Mouse (Mus musculus): ENCODE measurements around the gene Gm20388.
"Not testable (repeated sequence)": the region's sequence is repeated elsewhere in the genome, so short reads cannot be mapped to it uniquely, and the experiment has no call there.

Gene Gm20388

GRCm38 (mm10) chr8:122556030-122557009, 2645.7 kb downstream of the Gm20388 start:
- no peak for DNase-seq (ENCODE audit: low spot score in 2 of 2)

- no peak for DNase-seq (ENCODE audit: low spot score in 2 of 2)
Observed at GRCm38 (mm10) chr8:122557248-122558038, 2646.8 kb downstream of the Gm20388 start.

GRCm38 (mm10) chr8:122558671-122559349, 2648.2 kb downstream of the Gm20388 start:
- no peak for DNase-seq (ENCODE audit: low spot score in 2 of 2)

- no peak for DNase-seq (ENCODE audit: low spot score in 2 of 2)
Observed at GRCm38 (mm10) chr8:122561199-122561598, 2650.6 kb downstream of the Gm20388 start.

- DNase-seq (ENCODE audit: low spot score in 2 of 2): no peak
Observed at GRCm38 (mm10) chr8:122564363-122565352, 2654.0 kb downstream of the Gm20388 start.

GRCm38 (mm10) chr8:122566766-122567165, 2656.1 kb downstream of the Gm20388 start:
- no peak for DNase-seq (ENCODE audit: low spot score in 2 of 2)

- peak; percentile 90 to 91 for DNase-seq (ENCODE audit: low spot score in 2 of 2)
Observed at GRCm38 (mm10) chr8:122567361-122568108, 2656.9 kb downstream of the Gm20388 start, which contains the start of gene Cdt1. Gene Cdt1, plus strand, starts transcription at chr8:122568015.

GRCm38 (mm10) chr8:122568109-122568504, 2657.5 kb downstream of the Gm20388 start:
- DNase-seq (ENCODE audit: low spot score in 2 of 2): no peak

GRCm38 (mm10) chr8:122568881-122569309, 2658.3 kb downstream of the Gm20388 start:
- DNase-seq (ENCODE audit: low spot score in 2 of 2): no peak

GRCm38 (mm10) chr8:122569329-122569728, 2658.7 kb downstream of the Gm20388 start:
- no peak for DNase-seq (ENCODE audit: low spot score in 2 of 2)

- DNase-seq (ENCODE audit: low spot score in 2 of 2): no peak
Observed at GRCm38 (mm10) chr8:122569996-122570395, 2659.4 kb downstream of the Gm20388 start.

- no peak for DNase-seq (ENCODE audit: low spot score in 2 of 2)
Observed at GRCm38 (mm10) chr8:122571153-122571552, 2660.5 kb downstream of the Gm20388 start.

GRCm38 (mm10) chr8:122571750-122572267, 2661.2 kb downstream of the Gm20388 start:
- no peak for DNase-seq (ENCODE audit: low spot score in 2 of 2)

GRCm38 (mm10) chr8:122572751-122573150, 2662.1 kb downstream of the Gm20388 start:
- no peak for DNase-seq (ENCODE audit: low spot score in 2 of 2)

GRCm38 (mm10) chr8:122573176-122573575, 2662.5 kb downstream of the Gm20388 start:
- DNase-seq (ENCODE audit: low spot score in 2 of 2): not testable (repeated sequence)

- DNase-seq (ENCODE audit: low spot score in 2 of 2): no peak
Observed at GRCm38 (mm10) chr8:122573577-122573976, 2662.9 kb downstream of the Gm20388 start.

GRCm38 (mm10) chr8:122574264-122574663, 2663.6 kb downstream of the Gm20388 start:
- no peak for DNase-seq (ENCODE audit: low spot score in 2 of 2)

- DNase-seq (ENCODE audit: low spot score in 2 of 2): no peak
Observed at GRCm38 (mm10) chr8:122574667-122575251, 2664.1 kb downstream of the Gm20388 start.

GRCm38 (mm10) chr8:122575286-122575685, 2664.6 kb downstream of the Gm20388 start:
- no peak for DNase-seq (ENCODE audit: low spot score in 2 of 2)

Measured in frontal cortex, postnatal 25 days (tissue).